39 mouse cellular contexts compared by ENCODE assay signal in the genomic region with DNA sequence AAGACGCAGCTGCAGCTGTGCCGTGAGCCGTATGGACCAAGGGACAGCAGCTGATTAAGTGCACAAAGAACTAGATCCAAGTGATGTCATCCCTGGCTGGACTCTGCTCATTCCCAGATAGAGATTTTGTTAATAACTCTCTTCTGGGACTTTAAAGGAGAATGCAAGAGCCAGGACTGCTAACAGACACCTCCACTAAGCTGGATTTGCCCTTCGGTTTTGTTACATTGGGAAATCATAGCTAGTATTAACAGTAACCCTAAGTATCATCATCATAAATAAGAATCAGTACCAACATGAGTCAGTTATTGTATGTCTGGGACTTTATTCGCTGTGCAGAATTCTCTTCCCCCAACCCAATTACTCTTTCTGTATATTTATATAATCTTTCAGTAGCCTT. TPM values are rescaled to one million over a fixed set of nuclear protein-coding genes. Genes with fewer than 3 reads are reported as not detected.
"Had no signal": no experiment of that assay in that cellular context is flagged by ENCODE, and none has a peak within 500 bp of the region (broad histone marks: within the 10 kb centered on the region; RNA-seq: fewer than 3 reads in every experiment).

A gene (minus strand): TSS at position 101 of the 400 bp plus-strand sequence.

- H3K27ac ChIP-seq: forebrain, embryonic 15.5 days; heart, adult 2 months; heart, embryonic 13.5 days; heart, embryonic 15.5 days; hindbrain, embryonic 13.5 days; hindbrain, embryonic 15.5 days; hindbrain, postnatal 0 days; kidney, embryonic 15.5 days; kidney, postnatal 0 days; left cerebral cortex, adult 2 months; limb, embryonic 13.5 days; liver, embryonic 13.5 days; liver, embryonic 15.5 days had no signal

- H3K36me3 ChIP-seq: forebrain, embryonic 15.5 days; heart, embryonic 13.5 days; heart, embryonic 15.5 days; hindbrain, embryonic 13.5 days; hindbrain, embryonic 15.5 days; kidney, embryonic 15.5 days; limb, embryonic 13.5 days; liver, embryonic 13.5 days; liver, embryonic 15.5 days had no signal

- H3K4me3 ChIP-seq: forebrain, embryonic 15.5 days; heart, adult 2 months; heart, embryonic 13.5 days; heart, embryonic 15.5 days; hindbrain, embryonic 13.5 days; hindbrain, embryonic 15.5 days; kidney, embryonic 15.5 days; left cerebral cortex, adult 2 months; limb, embryonic 13.5 days; liver, embryonic 13.5 days; liver, embryonic 15.5 days had no signal

- H3K4me1 ChIP-seq: forebrain, embryonic 15.5 days; heart, embryonic 13.5 days; heart, embryonic 15.5 days; hindbrain, embryonic 13.5 days; hindbrain, embryonic 15.5 days; kidney, embryonic 15.5 days; limb, embryonic 13.5 days; liver, embryonic 13.5 days; liver, embryonic 15.5 days had no signal

- ATAC-seq: forebrain, embryonic 15.5 days; forebrain, postnatal 0 days; hindbrain, postnatal 0 days; intestine, embryonic 16.5 days; liver, postnatal 0 days had no signal

- H3K9me3 ChIP-seq: forebrain, embryonic 15.5 days; heart, embryonic 13.5 days; heart, embryonic 15.5 days; hindbrain, embryonic 13.5 days; hindbrain, embryonic 15.5 days; kidney, embryonic 15.5 days; limb, embryonic 13.5 days; liver, embryonic 13.5 days; liver, embryonic 15.5 days had no signal

- H3K27me3 ChIP-seq: forebrain, embryonic 15.5 days; heart, embryonic 13.5 days; heart, embryonic 15.5 days; hindbrain, embryonic 13.5 days; hindbrain, embryonic 15.5 days; limb, embryonic 13.5 days; liver, embryonic 13.5 days; liver, embryonic 15.5 days had no signal

- H3K4me2 ChIP-seq: forebrain, embryonic 15.5 days; heart, embryonic 11.5 days; heart, embryonic 13.5 days; heart, embryonic 15.5 days; hindbrain, embryonic 13.5 days; hindbrain, embryonic 15.5 days; kidney, embryonic 15.5 days; limb, embryonic 13.5 days; liver, embryonic 13.5 days; liver, embryonic 15.5 days had no signal

- DNase-seq: forebrain, postnatal 0 days; gastrocnemius, postnatal 36 days; heart, adult 2 months; heart, postnatal 36 days; kidney, adult 11 months; kidney, adult 2 months; kidney, adult 9 months; kidney, postnatal 14 days; kidney, postnatal 36 days; layer of hippocampus, adult 9-11 months; liver; liver, embryonic 13.5 days; liver, postnatal 0 days had no signal

- H3K9ac ChIP-seq: forebrain, embryonic 15.5 days; forebrain, postnatal 0 days; heart, embryonic 13.5 days; heart, embryonic 15.5 days; hindbrain, embryonic 13.5 days; hindbrain, embryonic 15.5 days; kidney, embryonic 15.5 days; limb, embryonic 13.5 days; liver, embryonic 13.5 days; liver, embryonic 15.5 days; liver, postnatal 0 days had no signal

RNA-seq across cellular contexts. Expression of the gene that starts here (rescaled TPM):
- total RNA-seq: forebrain, postnatal 0 days; gastrocnemius, adult 8-10 months; gastrocnemius, postnatal 36 days; heart, adult 2 months; heart, postnatal 36 days; hematopoietic stem cell, adult 5-6 weeks; hindbrain, postnatal 0 days; layer of hippocampus, adult 18-20 months; layer of hippocampus, adult 8-10 months; layer of hippocampus, postnatal 14 days; left cerebral cortex, adult 2 months; left cerebral cortex, postnatal 14 days; left cerebral cortex, postnatal 36 days had no signal
- polyA plus RNA-seq: forebrain, embryonic 15.5 days; forebrain, postnatal 0 days; gonadal fat pad, adult 2 months; heart, embryonic 11.5 days; heart, embryonic 13.5 days; heart, embryonic 15.5 days; heart, postnatal 0 days; hindbrain, embryonic 11.5 days; hindbrain, embryonic 13.5 days; hindbrain, embryonic 15.5 days; intestine, embryonic 14.5 days; intestine, embryonic 16.5 days; kidney, adult 2 months; kidney, embryonic 15.5 days; kidney, postnatal 0 days; large intestine, adult 2 months; limb, embryonic 11.5 days; limb, embryonic 13.5 days; liver, embryonic 13.5 days; liver, embryonic 15.5 days; liver, postnatal 0 days had no signal
